ENCODE assay signal across 27 mouse cellular contexts in genomic region chr13:54753733-54754132, GRCm38 (mm10). TPM values are rescaled to one million over a fixed set of nuclear protein-coding genes. Genes with fewer than 3 reads are reported as not detected.
DNase-seq lines count a peak whose midpoint lies in the region; ATAC-seq and TF ChIP-seq lines count a peak whose summit lies in the region.
"Had no signal": no experiment of that assay in that cellular context is flagged by ENCODE, and none has a peak within 500 bp of the region (broad histone marks: within the 10 kb centered on the region; RNA-seq: fewer than 3 reads in every experiment).

No protein-coding gene starts in this region.

- WGBS in forebrain, postnatal 0 days: 68% methylated on average over 6 of the region's 6 CpGs
- 69% methylated on average over 6 of the region's 6 CpGs for WGBS in forebrain, embryonic 12.5 days

- peak overlapping the region; percentile 35; the same call in 1 of the 2 replicates for H3K27ac ChIP-seq in forebrain, postnatal 0 days (ENCODE audit: low read depth, low read length)
- H3K27ac ChIP-seq in forebrain, embryonic 12.5 days: no peak overlapping the region
- peak overlapping the region; percentile 96 for H3K27ac ChIP-seq in layer of hippocampus, adult 2 months
- H3K27ac ChIP-seq: embryonic facial prominence, embryonic 12.5 days; heart, adult 2 months; heart, embryonic 15.5 days had no signal

- H3K4me2 ChIP-seq in forebrain, postnatal 0 days (ENCODE audit: low read depth): no peak overlapping the region
- H3K4me2 ChIP-seq in forebrain, embryonic 12.5 days: no peak overlapping the region
- H3K4me2 ChIP-seq: embryonic facial prominence, embryonic 12.5 days; heart, embryonic 11.5 days; heart, embryonic 15.5 days had no signal

- ATAC-seq in forebrain, postnatal 0 days: no peak
- ATAC-seq in forebrain, embryonic 12.5 days (ENCODE audit: low FRiP score): no peak
- ATAC-seq: CD4-positive, CD25-positive, alpha-beta regulatory T cell, adult 4 months; forebrain, embryonic 16.5 days; intestine, embryonic 16.5 days had no signal

- no peak overlapping the region for H3K4me3 ChIP-seq in forebrain, postnatal 0 days (ENCODE audit: low read depth, low read length)
- H3K4me3 ChIP-seq in forebrain, embryonic 12.5 days (replicated peaks): no peak overlapping the region
- H3K4me3 ChIP-seq in layer of hippocampus, adult 2 months: no peak overlapping the region
- H3K4me3 ChIP-seq: embryonic facial prominence, embryonic 12.5 days; heart, adult 2 months; heart, embryonic 15.5 days had no signal

- peaks cover 44% of the 10 kb centered on the region for H3K4me1 ChIP-seq in forebrain, postnatal 0 days (ENCODE audit: insufficient read depth)
- peaks cover 38% of the 10 kb centered on the region for H3K4me1 ChIP-seq in forebrain, embryonic 12.5 days

- DNase-seq in cerebellum, adult 11-12 months: peak; percentile 50
- DNase-seq in cerebellum, adult 18-20 months: no peak
- no peak for DNase-seq in forebrain, postnatal 0 days
- peak in 1 of 2 experiments; percentile 11 for DNase-seq in layer of hippocampus, adult 2 months (ENCODE audit: low spot score in 2 of 2)
- no peak for DNase-seq in layer of hippocampus, adult 18-20 months (ENCODE audit: low spot score in 2 of 2)
- DNase-seq in right cerebral cortex, postnatal 25 days: peak; percentile 11
- DNase-seq in right cerebral cortex, adult 2 months (ENCODE audit: low spot score in 2 of 2): no peak
- DNase-seq: B cell, adult 2 months; cerebellum, adult 11 months; gastrocnemius, postnatal 14 days; heart, adult 2 months; heart, postnatal 14 days had no signal

- no peak for TF ChIP-seq CTCF in forebrain, postnatal 0 days (IDR thresholded peaks at IDR 0.05; ENCODE audit: low read depth)
- no peak for TF ChIP-seq CTCF in layer of hippocampus, adult 2 months (conservative IDR thresholded peaks at IDR 0.05)

- H3K27me3 ChIP-seq in forebrain, postnatal 0 days (ENCODE audit: insufficient read depth, low read length): no peaks in the 10 kb centered on the region
- H3K27me3 ChIP-seq in forebrain, embryonic 12.5 days: peaks cover 60% of the 10 kb centered on the region

- no peaks in the 10 kb centered on the region for H3K9me3 ChIP-seq in forebrain, postnatal 0 days (ENCODE audit: low read length)
- H3K9me3 ChIP-seq in forebrain, embryonic 12.5 days: no peaks in the 10 kb centered on the region
- H3K9me3 ChIP-seq: embryonic facial prominence, embryonic 12.5 days; heart, embryonic 15.5 days had no signal

- no peaks in the 10 kb centered on the region for H3K36me3 ChIP-seq in forebrain, postnatal 0 days (ENCODE audit: insufficient read depth)
- H3K36me3 ChIP-seq in forebrain, embryonic 12.5 days (replicated peaks): no peaks in the 10 kb centered on the region
- H3K36me3 ChIP-seq: embryonic facial prominence, embryonic 12.5 days; G1E; heart, embryonic 15.5 days had no signal

- H3K9ac ChIP-seq in forebrain, postnatal 0 days: no peak overlapping the region
- H3K9ac ChIP-seq in forebrain, embryonic 12.5 days: no peak overlapping the region
- H3K9ac ChIP-seq: embryonic facial prominence, embryonic 12.5 days; heart, embryonic 15.5 days had no signal

RNA-seq across cellular contexts. Expression of gene Gprin1, which starts 4.1 kb away (rescaled TPM):
- total RNA-seq in forebrain, postnatal 0 days (2014; rRNA removed): 213 and 219 TPM in 2 replicates
- 37.1 and 39.0 TPM in 2 replicates for polyA plus RNA-seq in forebrain, postnatal 0 days (2015; fragmentation: Nextera tagmentation; extraction: Ambion mirVana)
- polyA plus RNA-seq in forebrain, embryonic 12.5 days (2016; fragmentation: Nextera tagmentation; extraction: Ambion mirVana): 4.3 and 11.3 TPM in 2 replicates
- 100 to 1,000 TPM; 146 to 150 TPM for total RNA-seq in layer of hippocampus, adult 2 months (2021)
- total RNA-seq in layer of hippocampus, adult 18-20 months (2021): 100 to 1,000 TPM; 146 to 150 TPM
- total RNA-seq: common myeloid progenitor, adult 5-6 weeks; gastrocnemius, adult 18-20 months; heart, adult 2 months; heart, postnatal 14 days; hematopoietic stem cell, adult 5-6 weeks had no signal
- polyA plus RNA-seq: CD4-positive, CD25-positive, alpha-beta regulatory T cell, adult 4 months; G1E; heart, adult 2 months had no signal

RNA-seq across cellular contexts. Expression of gene Sncb, which starts 12.7 kb away (rescaled TPM):
- total RNA-seq in forebrain, postnatal 0 days (2014; rRNA removed): 32.7 and 38.1 TPM in 2 replicates
- 122 and 137 TPM in 2 replicates for polyA plus RNA-seq in forebrain, postnatal 0 days (2015; fragmentation: Nextera tagmentation; extraction: Ambion mirVana)
- polyA plus RNA-seq in forebrain, embryonic 12.5 days (2016; fragmentation: Nextera tagmentation; extraction: Ambion mirVana): 2.7 and 3.6 TPM in 2 replicates
- total RNA-seq in layer of hippocampus, adult 2 months (2021): 100 to 1,000 TPM; 655 to 657 TPM
- total RNA-seq in layer of hippocampus, adult 18-20 months (2021): 100 to 1,000 TPM; 687 to 705 TPM
- total RNA-seq: common myeloid progenitor, adult 5-6 weeks; G1E; gastrocnemius, adult 18-20 months; heart, adult 2 months; heart, postnatal 14 days; hematopoietic stem cell, adult 5-6 weeks had no signal
- polyA plus RNA-seq: G1E; gonadal fat pad, adult 2 months; heart, embryonic 15.5 days had no signal

RNA-seq across cellular contexts. Expression of gene Eif4e1b, which starts 30.1 kb away (rescaled TPM):
- total RNA-seq in forebrain, postnatal 0 days (2014; rRNA removed): not detected in 2 replicates
- polyA plus RNA-seq in forebrain, postnatal 0 days (2015; fragmentation: Nextera tagmentation; extraction: Ambion mirVana): not detected in 2 replicates
- polyA plus RNA-seq in forebrain, embryonic 12.5 days (2016; fragmentation: Nextera tagmentation; extraction: Ambion mirVana): not detected in 2 replicates
- total RNA-seq in layer of hippocampus, adult 2 months (2021): not detected
- not detected for total RNA-seq in layer of hippocampus, adult 18-20 months (2021)
- total RNA-seq: adrenal gland, postnatal 4 days; common myeloid progenitor, adult 5-6 weeks; gastrocnemius, adult 18-20 months; gastrocnemius, postnatal 14 days; heart, adult 2 months; heart, postnatal 14 days; hematopoietic stem cell, adult 5-6 weeks had no signal
- polyA plus RNA-seq: brain, embryonic 14.5 days; CD4-positive, CD25-positive, alpha-beta regulatory T cell, adult 4 months; embryonic facial prominence, embryonic 12.5 days; forebrain, embryonic 11.5 days; forebrain, embryonic 16.5 days; G1E; gonadal fat pad, adult 2 months; heart, adult 2 months; heart, embryonic 11.5 days; heart, embryonic 15.5 days; intestine, embryonic 16.5 days had no signal

RNA-seq across cellular contexts. Expression of gene Tspan17, which starts 35.4 kb away (rescaled TPM):
- 26.5 and 28.3 TPM in 2 replicates for total RNA-seq in forebrain, postnatal 0 days (2014; rRNA removed)
- 44.2 and 61.1 TPM in 2 replicates for polyA plus RNA-seq in forebrain, postnatal 0 days (2015; fragmentation: Nextera tagmentation; extraction: Ambion mirVana)
- polyA plus RNA-seq in forebrain, embryonic 12.5 days (2016; fragmentation: Nextera tagmentation; extraction: Ambion mirVana): 12.8 and 14.2 TPM in 2 replicates
- total RNA-seq in layer of hippocampus, adult 2 months (2021): 10 to 100 TPM; 96.7 to 97.7 TPM
- 10 to 100 TPM; 75.8 to 78.0 TPM for total RNA-seq in layer of hippocampus, adult 18-20 months (2021)
- total RNA-seq: hematopoietic stem cell, adult 5-6 weeks had no signal

RNA-seq across cellular contexts. Expression of gene Cdhr2, which starts 52.5 kb away (rescaled TPM):
- 0.76 and 0.85 TPM in 2 replicates for total RNA-seq in forebrain, postnatal 0 days (2014; rRNA removed)
- 0.24 and 0.53 TPM in 2 replicates for polyA plus RNA-seq in forebrain, postnatal 0 days (2015; fragmentation: Nextera tagmentation; extraction: Ambion mirVana)
- polyA plus RNA-seq in forebrain, embryonic 12.5 days (2016; fragmentation: Nextera tagmentation; extraction: Ambion mirVana): 0.05 TPM in 1 of 2 replicates, not detected in the other
- under 1 TPM; 0.33 to 0.44 TPM for total RNA-seq in layer of hippocampus, adult 2 months (2021)
- under 1 TPM; 0.20 to 0.22 TPM for total RNA-seq in layer of hippocampus, adult 18-20 months (2021)
- total RNA-seq: common myeloid progenitor, adult 5-6 weeks; G1E; gastrocnemius, adult 18-20 months; gastrocnemius, postnatal 14 days; heart, adult 2 months; heart, postnatal 14 days; hematopoietic stem cell, adult 5-6 weeks had no signal
- polyA plus RNA-seq: CD4-positive, CD25-positive, alpha-beta regulatory T cell, adult 4 months; forebrain, embryonic 11.5 days; G1E had no signal

Comparison
In these comparisons a context has a peak if more than half of its experiments do, and no peak if none do; other contexts are left out.
1. DNase-seq: peak in cerebellum, adult 11-12 months (single experiment) and right cerebral cortex, postnatal 25 days (single experiment); none in cerebellum, adult 18-20 months (0 of 2), forebrain, postnatal 0 days (single experiment), layer of hippocampus, adult 18-20 months (0 of 2) and right cerebral cortex, adult 2 months (0 of 2).
2. RNA of gene Sncb, which starts 12.7 kb away (total RNA-seq): 687 to 705 TPM in layer of hippocampus, adult 18-20 months and 655 to 657 TPM in layer of hippocampus, adult 2 months; 32.7 to 38.1 TPM in forebrain, postnatal 0 days; every median in the first group is over 10 times any median in the second.